In genomic region chr12:89450667-89451298, GRCm38 (mm10) we compare ENCODE assay signal across 9 mouse cellular contexts.
DNase-seq lines count a peak whose midpoint lies in the region; ATAC-seq and TF ChIP-seq lines count a peak whose summit lies in the region.
"Had no signal": no experiment of that assay in that cellular context is flagged by ENCODE, and none has a peak within 500 bp of the region (broad histone marks: within the 10 kb centered on the region; RNA-seq: fewer than 3 reads in every experiment).

No protein-coding gene starts in this region.

- DNase-seq in kidney, adult 18-20 months = peak; percentile 6
- no peak for DNase-seq in kidney, adult 11 months
- DNase-seq in MEL (ENCODE audit: low read depth, low spot score) = peak; percentile 36
- DNase-seq in hindbrain, embryonic 11.5 days (ENCODE audit: low spot score) = peak; percentile 73
- peak; percentile 30 to 49 for DNase-seq in layer of hippocampus, postnatal 36 days
- DNase-seq in neural tube, embryonic 10.5 days (ENCODE audit: extremely low spot score, low spot score) = peak; percentile 29
- no peak for DNase-seq in spleen, postnatal 36 days (ENCODE audit: low spot score in 2 of 2)

- H3K9me3 ChIP-seq in MEL (replicated peaks; ENCODE audit: insufficient read depth, low read length) = no peaks in the 10 kb centered on the region
- no peaks in the 10 kb centered on the region for H3K9me3 ChIP-seq in hindbrain, embryonic 11.5 days (ENCODE audit: control insufficient read depth, low read length)

- TF ChIP-seq CTCF in MEL (IDR thresholded peaks at IDR 0.05 in 2 of 3, conservative IDR thresholded peaks at IDR 0.05 in 1 of 3; ENCODE audit: control insufficient read depth in 1 of 3, insufficient read depth in 1 of 3, low read depth in 2 of 3, low read length in 3 of 3, poor library complexity in 1 of 3, severe bottlenecking in 1 of 3) = peak; percentile 41 to 51 (median 49)
- TF ChIP-seq CTCF in cortical plate, adult 2 months (IDR thresholded peaks at IDR 0.05; ENCODE audit: extremely low read depth, insufficient read depth, low read length) = peak; percentile 71

- H3K79me2 ChIP-seq in MEL (ENCODE audit: control insufficient read depth, insufficient read depth, low read length, poor library complexity) = no peaks in the 10 kb centered on the region

- TF ChIP-seq POLR2A in MEL (IDR thresholded peaks at IDR 0.05; ENCODE audit: control insufficient read depth in 1 of 2, insufficient read depth in 1 of 2, low read depth in 1 of 2, low read length in 2 of 2, poor library complexity in 1 of 2) = no peak
- no peak for TF ChIP-seq POLR2A in cortical plate, adult 2 months (IDR thresholded peaks at IDR 0.05; ENCODE audit: extremely low read depth, insufficient read depth, low read length)

- no peak for TF ChIP-seq EP300 in MEL (IDR thresholded peaks at IDR 0.05; ENCODE audit: low read depth in 1 of 2, low read length in 2 of 2)

- peak; percentile 82 for ATAC-seq in hindbrain, embryonic 11.5 days (ENCODE audit: low FRiP score)

- no peaks in the 10 kb centered on the region for H3K27me3 ChIP-seq in MEL (ENCODE audit: control insufficient read depth in 1 of 2, insufficient read depth in 2 of 2, low read length in 2 of 2)
- no peaks in the 10 kb centered on the region for H3K27me3 ChIP-seq in hindbrain, embryonic 11.5 days (ENCODE audit: control insufficient read depth, insufficient read depth, low read length)

- 3% methylated on average over 2 of the region's 2 CpGs for WGBS in hindbrain, embryonic 11.5 days

- H3K27ac ChIP-seq in MEL (ENCODE audit: control insufficient read depth, low read depth, low read length) = no peak overlapping the region
- H3K27ac ChIP-seq in cortical plate, adult 2 months (ENCODE audit: insufficient read depth, low read length) = no peak overlapping the region
- no peak overlapping the region for H3K27ac ChIP-seq in hindbrain, embryonic 11.5 days (ENCODE audit: low read depth, low read length)
- H3K27ac ChIP-seq: macrophage had no signal

- H3K9ac ChIP-seq in MEL (ENCODE audit: control insufficient read depth, low read depth, low read length, poor library complexity, severe bottlenecking) = no peak overlapping the region
- H3K9ac ChIP-seq in hindbrain, embryonic 11.5 days (ENCODE audit: low read depth, low read length) = no peak overlapping the region

- no peak overlapping the region for H3K4me3 ChIP-seq in MEL (ENCODE audit: control insufficient read depth in 1 of 2, insufficient read depth in 1 of 2, low read depth in 2 of 2, low read length in 2 of 2)
- H3K4me3 ChIP-seq in cortical plate, adult 2 months (ENCODE audit: insufficient read depth, low read length) = no peak overlapping the region
- H3K4me3 ChIP-seq in hindbrain, embryonic 11.5 days (ENCODE audit: low read depth, low read length) = no peak overlapping the region

- peak; percentile 42 for TF ChIP-seq RAD21 in MEL (IDR thresholded peaks at IDR 0.05; ENCODE audit: low read depth, low read length)

- no peak overlapping the region for H3K4me2 ChIP-seq in hindbrain, embryonic 11.5 days (replicated peaks; ENCODE audit: low read depth, low read length)

- no peaks in the 10 kb centered on the region for H3K36me3 ChIP-seq in MEL (ENCODE audit: control insufficient read depth in 1 of 2, insufficient read depth in 2 of 2, low read length in 2 of 2)
- no peaks in the 10 kb centered on the region for H3K36me3 ChIP-seq in hindbrain, embryonic 11.5 days (ENCODE audit: control insufficient read depth, insufficient read depth, low read length)

- no peaks in the 10 kb centered on the region for H3K4me1 ChIP-seq in MEL (ENCODE audit: control insufficient read depth in 1 of 2, insufficient read depth in 2 of 2, low read length in 2 of 2)
- H3K4me1 ChIP-seq in cortical plate, adult 2 months (ENCODE audit: control insufficient read depth, insufficient read depth, low read length) = peaks cover 2% of the 10 kb centered on the region; the same call in 1 of the 2 replicates
- no peaks in the 10 kb centered on the region for H3K4me1 ChIP-seq in hindbrain, embryonic 11.5 days (replicated peaks; ENCODE audit: control insufficient read depth, insufficient read depth, low read length)

TF ChIP-seq in MEL, 35 proteins besides CTCF, POLR2A, EP300 and RAD21:
- peak; percentile 30 for TF ChIP-seq SMC3 (IDR thresholded peaks at IDR 0.05; ENCODE audit: low read depth, low read length)
- no peak for TF ChIP-seq HCFC1 (IDR thresholded peaks at IDR 0.05; ENCODE audit: low read depth, low read length)
TF ChIP-seq in MEL: peak in this region for 1.

Comparison
In these comparisons a context has a peak if more than half of its experiments do, and no peak if none do; other contexts are left out.
1. DNase-seq: peak in kidney, adult 18-20 months (single experiment), MEL (single experiment), hindbrain, embryonic 11.5 days (single experiment), layer of hippocampus, postnatal 36 days (2 of 2) and neural tube, embryonic 10.5 days (single experiment); none in kidney, adult 11 months (single experiment) and spleen, postnatal 36 days (0 of 2).